Mouse (Mus musculus) hematopoietic stem cell, adult 5-6 weeks (primary cell): ENCODE measurements around the gene Tmem9. TPM values are rescaled to one million over a fixed set of nuclear protein-coding genes. Genes with fewer than 3 reads are reported as not detected.

Source experiments
- ATAC-seq, 2 experiments: fragments of 125-278 bp in 1 of 2; replicated peaks in 1 of 2; 2 replicates each; pipeline ENCODE4 v1.8.0; 2016 to 2017; ENCODE audit warnings: inconsistent platforms in 2 of 2, mild to moderate bottlenecking in 2 of 2, moderate number of reproducible peaks in 2 of 2, low read depth in 1 of 2, moderate TSS enrichment in 1 of 2; ENCODE audit not compliant: low FRiP score in 2 of 2, poor library complexity in 2 of 2, severe bottlenecking in 2 of 2, insufficient read depth in 1 of 2, low TSS enrichment in 1 of 2
- total RNA-seq: library from RNA; stranded (forward); fragments of 172-1452, 232-1000 nt; gene quantifications from 2 replicates; pipeline ENCODE4 v1.2.3, GENCODE M21; 2017

Gene Tmem9
- total RNA-seq, 1 experiment from 2014 or later, result 33.3 TPM

DNA sequence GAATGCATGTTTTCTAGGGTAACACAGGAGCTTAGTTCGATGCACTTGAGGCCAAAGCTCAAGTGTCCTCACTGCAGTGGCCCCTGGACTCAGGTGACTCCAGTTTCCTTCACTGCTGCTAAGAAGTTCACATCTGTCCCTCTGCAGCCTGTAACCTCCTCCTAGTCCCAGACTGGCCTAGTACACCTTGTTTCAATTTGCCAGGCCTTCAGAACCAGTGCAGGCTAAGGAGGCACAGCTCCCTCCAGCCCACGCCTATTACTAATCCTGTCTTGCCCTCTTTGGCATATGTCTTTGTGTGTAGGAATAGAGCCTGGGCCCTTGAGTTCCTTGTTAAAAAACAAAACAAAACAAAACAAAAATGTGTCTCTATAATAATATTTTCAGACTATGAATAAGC lies 9.4 kb downstream of the Tmem9 start:
- ATAC-seq, result 0 out of 4 replicates have a peak, but pooled peaks of 1 of the 2 experiments have one; percentile 8

DNA sequence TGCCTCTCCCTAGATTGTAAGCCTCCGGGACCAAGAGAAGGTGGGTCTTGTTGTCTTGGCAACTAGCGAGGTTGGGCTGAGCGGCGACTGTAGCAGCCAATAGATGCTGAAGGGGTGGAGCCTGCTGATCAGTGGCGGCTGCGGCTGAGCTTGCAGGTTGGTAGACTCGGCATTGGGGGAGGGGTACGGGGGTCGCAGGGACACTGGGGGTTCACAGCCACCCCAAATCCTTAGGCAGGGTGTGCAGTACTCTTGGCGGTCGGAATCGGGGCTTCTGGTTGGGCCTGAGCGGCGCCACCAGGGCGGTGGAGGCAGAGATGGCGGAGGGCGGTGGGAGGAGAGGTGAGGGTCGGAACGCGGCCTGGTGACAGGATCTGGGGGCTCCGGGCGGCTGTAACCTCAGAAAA lies 10.0 kb downstream of the Tmem9 start:
- ATAC-seq, result peak; percentile 97 to 98

DNA sequence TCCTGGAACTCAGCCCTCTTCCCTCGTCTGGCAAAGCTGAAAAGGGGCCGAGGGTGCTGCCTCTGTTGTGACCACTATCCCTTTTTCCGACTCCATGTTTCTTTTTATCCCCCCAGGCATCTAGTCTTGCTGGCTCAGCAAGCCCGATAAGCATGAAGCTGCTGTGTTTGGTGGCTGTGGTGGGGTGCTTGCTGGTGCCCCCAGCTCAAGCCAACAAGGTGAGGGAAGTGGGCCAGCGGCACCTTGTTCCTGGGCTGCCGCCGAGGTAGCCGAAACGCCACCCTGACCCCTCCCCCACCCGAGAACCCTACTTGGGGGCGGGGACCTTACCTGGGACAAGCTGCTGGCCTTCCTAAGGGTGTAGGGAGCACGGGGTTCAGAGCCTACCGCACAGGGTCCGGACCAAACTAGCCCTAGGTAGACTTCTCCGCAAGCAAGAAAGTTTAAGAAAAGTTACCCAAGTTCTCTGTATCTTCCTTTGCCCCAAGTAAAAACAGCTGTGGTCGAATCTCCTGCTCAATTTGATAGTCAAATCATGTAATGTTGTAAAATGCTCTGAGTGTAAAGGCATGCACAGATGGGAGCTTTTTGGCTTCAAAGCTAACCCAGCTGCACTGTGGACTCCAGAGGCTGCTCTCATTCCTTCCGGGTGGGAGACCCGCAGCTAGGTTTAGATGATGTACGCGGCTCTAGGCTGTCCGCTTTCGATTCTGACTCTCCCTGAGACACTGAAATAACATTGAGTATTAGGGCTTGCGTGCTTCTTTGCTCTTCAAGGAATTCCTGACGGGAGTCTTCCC lies 10.6 kb downstream of the Tmem9 start:
- peak in 1 of 2 experiments; percentile 23; a peak in 2 of 4 replicates for ATAC-seq

GRCm38 (mm10) chr1:136030201-136030600 lies 22.3 kb downstream of the Tmem9 start:
- no peak for ATAC-seq

DNA sequence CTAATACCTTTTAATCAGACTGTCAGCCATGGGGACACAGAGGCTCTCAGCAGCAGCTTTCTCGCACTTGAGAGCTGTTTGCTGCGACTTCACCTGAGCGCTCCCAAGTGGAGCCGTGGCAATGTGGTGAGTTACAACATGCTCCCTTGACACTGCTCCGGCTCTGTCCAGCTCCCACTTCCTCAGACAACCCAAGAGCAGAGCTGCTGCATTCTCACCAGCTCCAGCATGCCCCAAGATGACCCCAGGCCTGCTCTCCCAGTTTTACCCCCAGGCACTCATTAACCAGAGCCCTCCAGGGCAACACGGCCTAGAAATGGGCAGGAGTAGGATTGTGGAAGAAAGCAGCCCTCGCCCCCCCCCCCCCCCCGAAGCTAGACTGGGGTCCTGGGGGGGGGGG lies 23.7 kb downstream of the Tmem9 start:
- no peak for ATAC-seq

DNA sequence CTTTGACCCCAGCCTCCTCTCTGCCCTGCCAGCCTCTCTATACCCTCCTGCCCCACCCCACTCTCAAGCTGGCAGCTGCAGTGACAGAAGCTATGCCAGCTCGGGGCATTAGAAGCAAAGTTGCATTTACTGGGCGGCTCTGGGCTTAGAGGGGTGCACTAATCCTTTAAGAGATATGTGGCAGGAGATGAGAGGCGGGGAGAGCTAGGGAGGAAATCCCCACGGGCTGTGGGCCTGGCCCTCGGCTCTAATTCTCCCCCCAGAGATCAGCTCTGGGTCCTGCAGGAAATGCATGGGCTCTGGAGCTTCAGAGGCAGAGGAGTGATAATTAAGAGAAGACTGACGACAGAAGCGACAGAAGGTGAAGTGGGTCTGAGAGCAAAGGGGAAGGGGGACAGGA lies 25.0 kb downstream of the Tmem9 start:
- no peak for ATAC-seq

DNA sequence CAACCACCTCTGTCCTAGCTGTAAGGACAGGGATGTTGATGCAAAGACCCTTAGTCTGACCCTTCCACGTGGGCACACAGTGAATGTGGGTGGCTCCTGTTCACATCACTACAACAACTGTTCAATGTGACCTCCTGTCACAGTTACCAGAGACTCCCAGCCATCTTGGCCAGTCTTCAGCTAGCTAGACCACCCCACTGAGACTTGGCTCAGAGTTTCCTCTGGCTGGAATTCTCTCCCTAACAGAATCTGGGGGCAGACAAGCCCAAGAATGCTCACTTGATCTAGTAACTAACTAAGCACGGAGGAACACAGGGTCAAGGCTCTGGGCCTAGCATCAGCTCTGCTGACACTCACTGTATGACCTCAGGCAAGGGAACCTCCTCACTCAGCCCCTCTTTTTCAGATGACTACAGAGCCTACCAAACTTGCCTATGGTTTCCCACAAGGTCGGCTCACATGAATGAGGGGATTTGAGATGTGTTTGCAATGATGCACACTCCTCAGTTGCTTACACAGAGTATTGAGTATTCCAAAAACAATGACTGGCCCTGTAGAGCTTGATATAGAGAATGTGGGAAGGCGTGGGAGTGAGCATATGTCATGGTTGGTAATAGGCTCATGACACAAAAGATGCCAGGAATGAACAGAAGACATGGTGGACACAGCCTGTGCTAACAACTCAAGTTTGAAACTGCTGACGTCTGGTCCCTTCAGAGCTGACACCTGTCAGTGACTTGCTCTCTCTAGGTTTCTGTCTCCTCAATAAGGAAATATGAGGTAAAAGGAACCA lies 31.0 kb downstream of the Tmem9 start:
- ATAC-seq, result no peak

- no peak for ATAC-seq
Measured at GRCm38 (mm10) chr1:136040452-136040851, 32.5 kb downstream of the Tmem9 start.

- ATAC-seq, result no peak
Measured at GRCm38 (mm10) chr1:136040874-136041273, 32.9 kb downstream of the Tmem9 start.

- peak; percentile 63 to 69; a peak in 3 of 4 replicates for ATAC-seq
Measured at GRCm38 (mm10) chr1:136045774-136046173, 37.8 kb downstream of the Tmem9 start.

DNA sequence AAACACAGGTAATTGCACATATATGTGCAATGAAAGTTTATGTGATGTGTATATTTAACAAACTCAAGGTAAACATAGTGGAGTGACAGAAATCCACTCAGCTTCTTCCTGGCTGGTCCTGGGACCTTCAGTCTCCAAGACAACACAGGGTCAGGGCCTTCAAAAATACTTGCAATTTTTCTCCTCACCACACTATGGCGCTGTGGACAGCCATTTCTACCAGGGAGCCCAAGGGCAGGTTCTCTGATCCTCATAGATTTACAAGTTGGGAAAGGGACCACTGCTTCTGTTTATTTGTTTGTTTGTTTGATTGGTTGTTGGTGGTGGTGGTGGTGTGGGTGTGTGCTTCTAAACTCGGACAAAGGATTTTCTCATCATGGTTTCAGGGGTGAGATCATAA lies 39.5 kb downstream of the Tmem9 start:
- 0 out of 4 replicates have a peak, but pooled peaks of 1 of the 2 experiments have one; percentile 46 for ATAC-seq

- ATAC-seq, result no peak
Measured at GRCm38 (mm10) chr1:136047894-136048293, 39.9 kb downstream of the Tmem9 start.

DNA sequence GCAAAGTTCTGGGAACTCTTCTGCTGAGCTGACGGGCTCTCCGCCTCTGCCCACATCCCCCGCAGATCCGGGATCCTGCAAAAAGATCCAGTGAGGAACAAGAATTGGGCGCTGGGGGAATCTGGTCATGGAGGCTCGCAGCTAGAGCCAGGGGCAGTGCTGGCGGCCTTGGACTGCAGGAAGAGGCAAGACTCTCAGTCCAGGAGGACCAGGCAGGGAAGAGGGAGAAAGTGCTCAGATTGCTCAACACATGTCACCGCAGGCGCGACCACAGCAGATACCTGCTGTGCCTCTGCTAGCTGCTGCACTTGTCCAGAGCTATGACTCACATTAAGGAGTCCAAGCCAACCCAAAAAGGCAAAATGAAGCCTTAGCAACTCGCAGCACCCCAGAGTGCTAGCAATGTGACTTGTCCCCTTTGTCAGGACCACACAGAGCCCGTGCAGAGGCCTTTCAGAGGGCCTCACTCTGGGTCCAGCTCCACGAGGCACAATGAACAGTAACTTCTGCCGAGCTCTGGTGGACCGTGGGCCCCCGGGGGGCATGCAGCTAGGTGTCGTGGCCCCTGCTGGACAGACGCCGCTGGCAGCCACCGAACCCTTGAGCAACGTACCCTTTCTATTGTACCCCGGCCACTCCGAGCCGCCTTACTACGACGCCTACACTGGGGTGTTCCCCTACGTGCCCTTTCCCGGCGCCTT lies 42.5 kb downstream of the Tmem9 start, which contains the start of gene Ascl5:
Ascl5 (plus strand) TSS at position 493 of the 701 bp plus-strand sequence.
- 0 out of 4 replicates have a peak, but pooled peaks of 1 of the 2 experiments have one; percentile 11 for ATAC-seq

DNA sequence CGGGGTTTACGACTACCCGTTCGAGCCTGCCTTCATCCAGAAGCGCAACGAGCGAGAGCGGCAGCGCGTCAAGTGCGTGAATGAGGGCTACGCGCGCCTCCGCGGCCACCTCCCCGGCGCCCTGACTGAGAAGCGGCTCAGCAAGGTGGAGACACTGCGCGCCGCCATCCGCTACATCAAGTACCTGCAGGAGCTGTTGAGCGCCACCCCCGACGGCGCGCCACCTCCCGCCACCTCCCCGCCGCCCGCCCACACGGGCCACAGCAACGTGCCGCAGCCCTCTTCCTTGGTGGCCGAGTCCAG lies 43.0 kb downstream of the Tmem9 start:
- peak; percentile 14 to 25; a peak in 1 of 4 replicates for ATAC-seq

GRCm38 (mm10) chr1:136051465-136051864 lies 43.5 kb downstream of the Tmem9 start:
- ATAC-seq, result peak; percentile 67 to 79

DNA sequence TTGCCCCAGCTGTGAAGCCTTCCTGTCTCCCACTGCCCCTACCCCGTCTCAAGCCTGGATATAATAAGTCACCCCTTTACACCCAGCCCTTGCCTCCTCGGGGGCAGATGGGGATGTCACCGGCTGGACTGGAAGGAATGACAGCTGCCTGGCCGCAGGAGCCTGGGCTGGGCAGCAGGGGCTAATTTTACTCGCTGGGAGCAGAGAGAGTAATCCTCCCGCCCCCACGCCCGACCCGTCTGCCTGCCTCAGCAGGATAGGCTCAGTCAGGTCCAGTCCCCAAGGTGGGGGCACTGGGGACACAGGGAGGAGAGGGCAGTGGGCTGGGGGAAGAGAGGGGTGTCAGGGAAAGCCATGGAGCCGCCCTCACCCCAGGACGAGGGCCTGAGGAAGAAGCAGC lies 44.6 kb downstream of the Tmem9 start, which contains the start of gene Cacna1s:
Cacna1s (plus strand) TSS at position 204 of the 400 bp plus-strand sequence.
- ATAC-seq, result no peak

DNA sequence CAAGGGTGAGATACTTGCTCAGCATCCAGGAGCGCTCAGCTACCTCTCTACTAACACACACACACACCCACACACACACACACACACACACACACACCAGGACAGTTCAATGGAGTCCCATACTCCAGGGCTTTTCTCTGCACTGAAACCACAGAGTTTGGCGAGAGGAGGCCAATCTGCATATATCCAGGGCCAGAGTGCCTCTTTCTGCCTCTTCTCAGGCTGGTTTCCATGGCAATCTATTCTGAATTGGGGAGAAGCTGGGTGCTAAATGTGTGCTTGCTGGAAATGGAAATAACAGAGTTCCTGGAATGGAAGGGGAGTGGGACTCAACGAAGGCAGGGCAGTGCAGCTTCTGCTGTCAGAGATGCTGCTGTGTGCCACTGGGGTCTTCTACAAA lies 47.8 kb downstream of the Tmem9 start:
- ATAC-seq, result no peak

DNA sequence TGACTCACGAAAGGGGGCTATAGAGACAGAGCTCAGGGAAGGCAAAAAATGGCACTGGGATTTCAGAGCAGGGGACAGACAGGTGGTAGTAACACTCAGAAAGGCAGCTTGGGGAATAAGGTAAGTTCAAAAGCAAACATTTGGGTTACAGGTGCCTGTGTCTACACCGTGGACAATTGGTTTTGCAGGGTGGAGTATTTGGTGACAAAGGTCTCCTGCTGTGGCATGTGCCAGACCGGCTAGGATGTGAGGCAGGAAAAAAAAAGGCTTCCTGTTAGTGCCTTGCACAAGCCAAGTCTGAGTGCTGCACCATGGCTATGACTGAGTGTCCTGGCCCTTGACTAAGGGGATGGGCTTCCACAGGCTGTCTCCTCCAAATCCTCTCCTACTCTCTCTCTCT lies 50.6 kb downstream of the Tmem9 start:
- no peak for ATAC-seq
